Mouse (Mus musculus): ENCODE measurements around the gene Lsamp. TPM values are rescaled to one million over a fixed set of nuclear protein-coding genes. Genes with fewer than 3 reads are reported as not detected.
A peak's percentile ranks its signal among the peaks of the same experiment; 100 is the strongest.

Lsamp gene
- polyA plus RNA-seq, 1 experiment from 2014 or later: 30.5 TPM

DNA sequence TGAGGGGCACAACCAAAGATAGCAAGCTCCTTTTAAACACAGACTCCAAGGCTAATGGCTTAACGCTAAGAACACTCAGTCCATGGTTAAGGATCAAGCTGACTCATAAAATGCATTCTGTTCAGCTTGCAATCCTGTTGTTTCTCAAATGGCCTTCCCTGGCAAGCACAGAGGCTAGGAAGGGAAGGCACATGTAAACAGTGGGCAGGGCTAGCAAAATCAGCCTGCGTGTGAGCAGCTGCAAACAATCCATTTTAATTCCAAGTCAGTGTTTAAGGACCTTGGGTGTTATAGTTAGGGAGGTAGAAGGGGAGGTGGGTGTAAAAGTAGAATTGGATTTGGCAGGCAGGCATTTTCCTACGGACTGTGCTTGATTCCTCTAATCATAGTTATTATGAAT is 1195.4 kb downstream of the Lsamp start:
- Histone ChIP-seq H3K4me2 (replicated peaks) (no peak overlapping the region), H3K27me3 (no peaks in the 10 kb centered on the region), H3K9me3 (no peaks in the 10 kb centered on the region), H3K4me3 (no peak overlapping the region), H3K4me1 (peaks cover 2% of the 10 kb centered on the region; the same call in 1 of the 2 replicates), H3K27ac (replicated peaks) (no peak overlapping the region), H3K36me3 (no peaks in the 10 kb centered on the region), H3K9ac (replicated peaks) (no peak overlapping the region)
- 0 out of 2 replicates have a peak, but pooled peaks have one; percentile 19 for ATAC-seq (ENCODE audit: low FRiP score, low read depth)
- 64% methylated on average over 3 of the region's 3 CpGs for WGBS

GRCm38 (mm10) chr16:41180867-41181266 is 1196.7 kb downstream of the Lsamp start:
- H3K36me3 ChIP-seq: no peaks in the 10 kb centered on the region
- H3K4me2 ChIP-seq (replicated peaks): no peak overlapping the region
- no peaks in the 10 kb centered on the region for H3K9me3 ChIP-seq
- 48% methylated on average over 3 of the region's 3 CpGs for WGBS
- H3K27ac ChIP-seq (replicated peaks): no peak overlapping the region
- peaks cover 2% of the 10 kb centered on the region; the same call in 1 of the 2 replicates for H3K4me1 ChIP-seq
- ATAC-seq (ENCODE audit: low FRiP score, low read depth): no peak
- no peaks in the 10 kb centered on the region for H3K27me3 ChIP-seq
- no peak overlapping the region for H3K4me3 ChIP-seq
- no peak overlapping the region for H3K9ac ChIP-seq (replicated peaks)

DNA sequence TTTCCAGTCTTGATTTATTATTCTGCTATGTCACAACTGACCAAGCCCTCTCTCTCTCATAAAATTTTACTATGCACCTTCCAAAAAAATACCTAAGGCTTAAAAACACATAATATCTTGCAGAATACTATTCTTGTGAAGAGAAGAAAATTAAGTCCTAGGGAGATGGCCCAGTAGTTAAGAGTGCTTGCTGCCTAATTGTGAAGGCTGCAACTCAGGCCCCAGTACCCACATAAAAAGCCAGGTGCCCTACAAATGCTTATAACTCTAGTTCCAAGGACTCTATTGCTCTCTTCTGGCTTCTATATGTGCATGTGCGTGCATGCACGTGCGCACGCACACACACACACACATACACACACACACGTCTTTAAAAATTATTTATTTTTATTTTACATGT is 1225.9 kb downstream of the Lsamp start:
- no peaks in the 10 kb centered on the region for H3K9me3 ChIP-seq
- no peak overlapping the region for H3K27ac ChIP-seq (replicated peaks)
- H3K36me3 ChIP-seq: no peaks in the 10 kb centered on the region
- H3K27me3 ChIP-seq: no peaks in the 10 kb centered on the region
- no peak for ATAC-seq (ENCODE audit: low FRiP score, low read depth)
- no peaks in the 10 kb centered on the region for H3K4me1 ChIP-seq
- no peak overlapping the region for H3K4me3 ChIP-seq
- no peak overlapping the region for H3K9ac ChIP-seq (replicated peaks)
- 97% methylated on average over 5 of the region's 5 CpGs for WGBS
- no peak overlapping the region for H3K4me2 ChIP-seq (replicated peaks)

DNA sequence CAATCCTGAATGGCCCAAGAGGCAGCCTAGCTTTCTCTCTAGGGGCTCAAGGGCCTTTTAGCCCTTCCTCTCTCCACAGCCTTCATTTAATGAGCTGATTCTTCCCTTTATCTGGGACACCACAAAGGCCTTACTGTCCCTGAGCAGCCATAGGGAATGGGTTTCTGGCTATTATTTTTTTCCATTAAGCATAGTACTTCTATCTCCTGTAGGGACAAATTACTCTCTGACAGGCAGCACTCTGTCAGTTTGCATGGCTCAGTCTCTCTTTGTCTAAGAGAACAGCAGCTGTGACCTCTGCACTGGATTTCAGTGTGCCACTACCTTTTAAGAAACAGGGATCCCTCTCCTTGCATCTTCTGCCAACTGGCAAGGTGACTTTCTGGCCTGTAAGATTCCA is 1251.7 kb downstream of the Lsamp start:
- H3K9me3 ChIP-seq: no peaks in the 10 kb centered on the region
- no peak overlapping the region for H3K27ac ChIP-seq (replicated peaks)
- no peak overlapping the region for H3K4me3 ChIP-seq
- H3K36me3 ChIP-seq: no peaks in the 10 kb centered on the region
- peak; percentile 23; the same call in 1 of the 2 replicates for ATAC-seq (ENCODE audit: low FRiP score, low read depth)
- no peak overlapping the region for H3K9ac ChIP-seq (replicated peaks)
- H3K4me1 ChIP-seq: no peaks in the 10 kb centered on the region
- no peak overlapping the region for H3K4me2 ChIP-seq (replicated peaks)
- H3K27me3 ChIP-seq: no peaks in the 10 kb centered on the region

DNA sequence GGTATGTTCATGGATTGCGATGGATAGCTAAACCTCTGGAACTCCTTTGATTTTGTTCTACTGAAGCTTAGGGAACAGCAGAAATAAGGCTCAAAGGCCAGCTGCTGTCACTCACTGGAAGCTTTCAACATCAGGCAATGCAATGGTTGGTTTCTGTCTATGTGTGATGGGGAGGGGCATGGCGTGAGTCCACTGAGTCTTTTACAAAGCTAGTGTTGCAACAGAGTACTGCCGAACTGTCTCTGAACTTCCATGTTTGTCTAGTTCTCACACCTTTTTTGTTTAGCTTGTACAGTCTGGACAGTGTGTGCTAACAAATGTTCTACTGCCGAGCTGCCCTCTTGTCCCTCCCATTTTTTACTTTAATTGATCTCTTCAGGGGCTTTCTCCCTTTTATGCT is 1258.7 kb downstream of the Lsamp start:
- H3K36me3 ChIP-seq: no peaks in the 10 kb centered on the region
- WGBS: 81% methylated on average over 4 of the region's 4 CpGs
- H3K27me3 ChIP-seq: no peaks in the 10 kb centered on the region
- no peak overlapping the region for H3K4me3 ChIP-seq
- no peaks in the 10 kb centered on the region for H3K4me1 ChIP-seq
- no peak overlapping the region for H3K27ac ChIP-seq (replicated peaks)
- H3K4me2 ChIP-seq (replicated peaks): no peak overlapping the region
- H3K9ac ChIP-seq (replicated peaks): no peak overlapping the region
- ATAC-seq (ENCODE audit: low FRiP score, low read depth): no peak
- H3K9me3 ChIP-seq: no peaks in the 10 kb centered on the region

- H3K9me3 ChIP-seq: no peaks in the 10 kb centered on the region
- no peaks in the 10 kb centered on the region for H3K27me3 ChIP-seq
- 21% methylated on average over 2 of the region's 2 CpGs for WGBS
- H3K4me1 ChIP-seq: no peaks in the 10 kb centered on the region
- no peak overlapping the region for H3K4me3 ChIP-seq
- no peak overlapping the region for H3K9ac ChIP-seq (replicated peaks)
- H3K4me2 ChIP-seq (replicated peaks): no peak overlapping the region
- no peak overlapping the region for H3K27ac ChIP-seq (replicated peaks)
- ATAC-seq (ENCODE audit: low FRiP score, low read depth): peak; percentile 60; the same call in 1 of the 2 replicates
- no peaks in the 10 kb centered on the region for H3K36me3 ChIP-seq
Observed at GRCm38 (mm10) chr16:41244711-41245110, 1260.5 kb downstream of the Lsamp start.

DNA sequence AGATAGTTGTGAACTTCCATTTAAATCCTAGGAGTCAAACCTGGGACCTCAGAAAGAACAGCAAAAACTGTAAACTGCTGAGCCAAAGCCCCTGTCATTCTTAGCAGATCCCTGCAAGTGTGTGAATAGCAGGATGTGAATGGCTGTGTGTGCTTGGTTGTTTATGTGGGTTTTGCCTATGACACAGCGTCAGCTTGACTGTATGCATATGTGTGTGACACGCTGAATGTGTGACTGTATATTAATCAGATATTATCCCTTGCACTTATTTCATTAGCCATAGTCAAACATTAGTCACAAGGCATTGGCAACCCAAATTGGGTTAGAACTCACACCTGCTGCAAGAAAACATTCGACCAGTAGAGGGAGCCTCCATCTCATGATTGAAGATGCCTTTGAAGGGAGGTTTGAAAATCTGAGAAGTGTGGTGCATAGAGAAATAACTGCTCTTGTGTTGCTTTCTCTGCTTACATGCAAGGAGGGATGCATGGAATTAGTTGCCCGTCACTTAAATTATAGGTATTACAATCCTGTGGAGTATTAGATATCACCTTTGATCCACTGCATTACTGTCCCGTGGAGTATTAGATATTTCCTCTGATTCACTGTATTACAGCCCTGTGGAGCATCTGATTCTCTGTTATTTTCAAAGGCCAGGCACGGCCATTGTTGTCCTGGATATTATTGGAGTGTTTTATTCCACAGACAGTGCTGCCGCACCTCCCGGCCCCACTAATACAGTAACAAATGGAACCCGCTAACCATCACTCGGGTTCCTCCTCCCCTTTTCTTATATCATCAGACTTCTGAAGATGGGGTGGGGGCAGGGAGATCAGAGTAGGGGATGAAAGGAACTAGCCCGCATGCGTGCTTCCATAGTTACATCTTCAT is 1274.2 kb downstream of the Lsamp start:
- 53% methylated on average over 12 of the region's 12 CpGs for WGBS
- no peaks in the 10 kb centered on the region for H3K27me3 ChIP-seq
- H3K36me3 ChIP-seq: no peaks in the 10 kb centered on the region
- H3K4me2 ChIP-seq (replicated peaks): no peak overlapping the region
- no peak overlapping the region for H3K4me3 ChIP-seq
- H3K27ac ChIP-seq (replicated peaks): no peak overlapping the region
- peak; percentile 80 for ATAC-seq (ENCODE audit: low FRiP score, low read depth)
- H3K9ac ChIP-seq (replicated peaks): no peak overlapping the region
- H3K9me3 ChIP-seq: no peaks in the 10 kb centered on the region
- H3K4me1 ChIP-seq: no peaks in the 10 kb centered on the region; the same call in 1 of the 2 replicates

GRCm38 (mm10) chr16:41275999-41276671 is 1292.0 kb downstream of the Lsamp start:
- Histone ChIP-seq H3K9me3 (no peaks in the 10 kb centered on the region), H3K27ac (replicated peaks) (no peak overlapping the region), H3K36me3 (no peaks in the 10 kb centered on the region), H3K4me3 (no peak overlapping the region), H3K9ac (replicated peaks) (no peak overlapping the region), H3K4me2 (replicated peaks) (no peak overlapping the region), H3K27me3 (no peaks in the 10 kb centered on the region), H3K4me1 (peaks cover 5% of the 10 kb centered on the region)
- WGBS: 64% methylated on average over 2 of the region's 2 CpGs
- no peak for ATAC-seq (ENCODE audit: low FRiP score, low read depth)

DNA sequence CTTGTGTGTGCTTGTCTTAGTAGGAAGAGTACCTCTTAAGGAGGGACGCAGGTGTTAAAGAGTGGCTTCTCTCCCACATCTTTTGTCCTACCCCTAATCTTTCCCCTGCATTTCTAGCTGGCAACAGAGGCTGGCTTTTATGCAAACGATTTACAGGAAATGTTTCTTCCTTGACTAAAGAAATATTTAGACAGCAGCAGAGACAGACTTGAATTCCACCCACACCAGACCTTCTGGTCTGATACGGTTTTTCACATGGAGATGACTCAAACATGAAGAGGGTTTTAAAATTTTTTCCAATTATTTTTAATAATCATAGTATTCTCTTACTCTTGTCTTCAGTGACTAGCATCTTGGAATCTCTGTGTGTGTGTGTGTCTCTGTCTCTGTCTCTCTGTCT is 1333.8 kb downstream of the Lsamp start:
- no peak overlapping the region for H3K4me2 ChIP-seq (replicated peaks)
- no peak overlapping the region for H3K27ac ChIP-seq (replicated peaks)
- no peaks in the 10 kb centered on the region for H3K4me1 ChIP-seq
- no peak overlapping the region for H3K4me3 ChIP-seq
- no peaks in the 10 kb centered on the region for H3K27me3 ChIP-seq
- H3K9me3 ChIP-seq: no peaks in the 10 kb centered on the region
- H3K9ac ChIP-seq (replicated peaks): no peak overlapping the region
- no peak for ATAC-seq (ENCODE audit: low FRiP score, low read depth)
- H3K36me3 ChIP-seq: no peaks in the 10 kb centered on the region
- WGBS: 75% methylated on average over 3 of the region's 3 CpGs

DNA sequence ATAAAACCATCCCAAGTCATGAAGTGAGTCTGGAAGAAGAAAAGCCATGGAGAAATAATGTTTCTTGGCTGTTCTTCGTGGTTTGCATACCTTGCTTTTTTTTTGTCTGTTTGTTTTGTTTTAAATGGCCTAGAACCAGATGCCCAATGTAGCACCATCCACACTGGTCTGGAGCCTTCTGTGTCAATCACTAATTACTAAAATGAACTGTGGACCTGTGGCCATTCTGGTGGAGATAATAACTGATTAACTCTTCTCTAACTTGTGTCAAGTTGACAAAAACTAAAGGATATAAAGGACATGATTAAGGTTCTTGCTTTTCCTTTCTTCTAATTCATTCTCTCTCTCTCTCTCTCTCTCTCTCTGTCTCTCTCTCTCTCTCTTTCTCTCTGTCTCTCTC is 1359.3 kb downstream of the Lsamp start:
- no peak overlapping the region for H3K9ac ChIP-seq (replicated peaks)
- H3K4me1 ChIP-seq: no peaks in the 10 kb centered on the region
- 84% methylated on average over 1 of the region's 1 CpGs for WGBS
- no peak for ATAC-seq (ENCODE audit: low FRiP score, low read depth)
- H3K9me3 ChIP-seq: no peaks in the 10 kb centered on the region
- H3K4me2 ChIP-seq (replicated peaks): no peak overlapping the region
- no peak overlapping the region for H3K27ac ChIP-seq (replicated peaks)
- H3K27me3 ChIP-seq: no peaks in the 10 kb centered on the region
- no peak overlapping the region for H3K4me3 ChIP-seq
- no peaks in the 10 kb centered on the region for H3K36me3 ChIP-seq

DNA sequence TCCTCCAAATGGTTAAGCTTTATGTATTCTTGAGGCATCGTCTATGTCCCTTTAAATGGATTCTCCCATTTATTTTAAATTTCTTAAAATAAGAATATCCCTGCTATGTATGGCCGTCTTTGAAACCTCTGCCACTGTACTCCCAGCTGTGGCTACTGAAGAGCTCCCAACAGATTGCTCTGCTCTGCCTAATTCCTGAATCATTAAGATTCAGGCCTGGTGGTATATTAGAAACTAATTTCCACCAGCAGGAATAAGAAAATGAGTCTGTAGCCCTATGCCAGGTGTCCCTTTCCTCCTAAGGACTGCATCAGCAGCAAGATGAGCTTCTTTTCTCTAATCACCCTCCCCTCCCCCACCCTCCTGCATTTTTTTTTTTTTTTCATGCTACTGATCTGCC is 1381.0 kb downstream of the Lsamp start:
- H3K27ac ChIP-seq (replicated peaks): no peak overlapping the region
- no peak for ATAC-seq (ENCODE audit: low FRiP score, low read depth)
- H3K9ac ChIP-seq (replicated peaks): no peak overlapping the region
- H3K9me3 ChIP-seq: no peaks in the 10 kb centered on the region
- no peaks in the 10 kb centered on the region for H3K4me1 ChIP-seq
- no peak overlapping the region for H3K4me3 ChIP-seq
- no peaks in the 10 kb centered on the region for H3K27me3 ChIP-seq
- 77% methylated on average over 2 of the region's 2 CpGs for WGBS
- no peak overlapping the region for H3K4me2 ChIP-seq (replicated peaks)
- no peaks in the 10 kb centered on the region for H3K36me3 ChIP-seq

DNA sequence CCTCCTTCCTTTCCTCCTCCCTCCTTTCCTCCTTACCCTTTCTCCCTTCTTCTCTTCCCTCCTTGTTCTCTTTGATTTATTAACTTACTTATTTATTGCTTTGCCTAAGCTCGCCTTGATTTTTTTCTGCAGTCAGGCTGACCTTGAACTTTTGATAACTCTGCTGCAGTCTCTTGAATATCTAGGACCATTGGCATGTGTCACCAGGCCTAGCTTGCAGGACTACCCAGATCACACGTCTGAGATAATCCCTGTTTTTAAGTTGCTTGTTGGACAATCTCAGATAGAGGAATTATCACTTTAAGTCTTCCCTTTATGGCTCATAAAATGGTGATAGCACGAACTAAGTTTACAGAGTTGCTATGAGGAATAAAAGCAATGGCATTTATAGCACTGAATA is 1399.5 kb downstream of the Lsamp start:
- Histone ChIP-seq H3K4me1 (no peaks in the 10 kb centered on the region), H3K4me2 (replicated peaks) (no peak overlapping the region), H3K4me3 (no peak overlapping the region), H3K9ac (replicated peaks) (no peak overlapping the region), H3K36me3 (no peaks in the 10 kb centered on the region), H3K27ac (replicated peaks) (no peak overlapping the region), H3K27me3 (no peaks in the 10 kb centered on the region), H3K9me3 (no peaks in the 10 kb centered on the region)
- 73% methylated on average over 3 of the region's 3 CpGs for WGBS
- ATAC-seq (ENCODE audit: low FRiP score, low read depth): no peak

Data from midbrain, embryonic 12.5 days (tissue).